Mouse (Mus musculus): Measurements from ENCODE around the gene Slc23a4. TPM values are rescaled to one million over a fixed set of nuclear protein-coding genes. Genes with fewer than 3 reads are reported as not detected.

Gene Slc23a4
- total and polyA plus RNA-seq, 3 experiments, result 6.2 to 10.2 TPM; not detected in 1

DNA sequence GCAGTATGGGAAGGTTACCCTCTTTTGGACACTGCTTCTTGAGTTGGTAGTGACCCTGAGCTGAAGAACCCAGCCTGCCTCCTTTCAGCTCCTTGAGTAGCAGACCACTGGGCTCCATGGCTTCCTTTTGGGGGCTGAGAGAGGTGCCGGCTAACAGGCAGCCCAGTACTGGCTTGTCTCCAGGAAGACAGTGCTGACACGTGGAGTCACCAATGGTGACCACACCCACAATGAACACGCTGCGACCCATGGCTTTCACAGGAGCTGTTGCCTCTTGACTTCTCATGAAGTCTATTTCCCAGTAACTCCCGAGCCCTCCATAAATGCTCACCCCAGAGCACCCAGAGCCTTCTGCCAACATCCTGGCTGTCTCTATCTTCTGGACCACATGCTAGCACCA, 6.5 kb upstream of the Slc23a4 start:
- Histone ChIP-seq H3K4me3 (ENCODE audit: control insufficient read depth in 1 of 2, insufficient read depth in 1 of 2, low read depth in 2 of 2, low read length in 2 of 2) (peak overlapping the region; percentile 50 to 62), H3K27me3 (ENCODE audit: control insufficient read depth in 1 of 2, insufficient read depth in 2 of 2, low read length in 2 of 2) (no peaks in the 10 kb centered on the region), H3K27ac (ENCODE audit: control insufficient read depth, low read depth, low read length) (peak overlapping the region; percentile 63), H3K79me2 (ENCODE audit: control insufficient read depth, insufficient read depth, low read length, poor library complexity) (no peaks in the 10 kb centered on the region; the same call in 1 of the 2 replicates), H3K36me3 (ENCODE audit: control insufficient read depth in 1 of 2, insufficient read depth in 2 of 2, low read length in 2 of 2) (peaks cover 0 to 3% of the 10 kb centered on the region in 2 experiments; a peak in 2 of 4 replicates), H3K4me1 (ENCODE audit: control insufficient read depth in 1 of 2, insufficient read depth in 2 of 2, low read length in 2 of 2) (no peaks in the 10 kb centered on the region), H3K9ac (ENCODE audit: control insufficient read depth, low read depth, low read length, poor library complexity, severe bottlenecking) (peak overlapping the region; percentile 68), H3K9me3 (replicated peaks; ENCODE audit: insufficient read depth, low read length) (no peaks in the 10 kb centered on the region)
- TF ChIP-seq CHD1 (IDR thresholded peaks at IDR 0.05; ENCODE audit: low read depth, low read length) (no peak), GABPA (IDR thresholded peaks at IDR 0.05; ENCODE audit: low read depth, low read length) (no peak), SIN3A (IDR thresholded peaks at IDR 0.05; ENCODE audit: low read length) (peak; percentile 60), MXI1 (IDR thresholded peaks at IDR 0.05; ENCODE audit: low read depth, low read length) (peak; percentile 97), MYC (IDR thresholded peaks at IDR 0.05; ENCODE audit: low read depth, low read length) (peak; percentile 71), MAX (IDR thresholded peaks at IDR 0.05; ENCODE audit: low read length) (peak; percentile 94), JUND (IDR thresholded peaks at IDR 0.05; ENCODE audit: low read depth, low read length) (no peak)
- DNase-seq (ENCODE audit: low read depth, low spot score), result peak; percentile 82

DNA sequence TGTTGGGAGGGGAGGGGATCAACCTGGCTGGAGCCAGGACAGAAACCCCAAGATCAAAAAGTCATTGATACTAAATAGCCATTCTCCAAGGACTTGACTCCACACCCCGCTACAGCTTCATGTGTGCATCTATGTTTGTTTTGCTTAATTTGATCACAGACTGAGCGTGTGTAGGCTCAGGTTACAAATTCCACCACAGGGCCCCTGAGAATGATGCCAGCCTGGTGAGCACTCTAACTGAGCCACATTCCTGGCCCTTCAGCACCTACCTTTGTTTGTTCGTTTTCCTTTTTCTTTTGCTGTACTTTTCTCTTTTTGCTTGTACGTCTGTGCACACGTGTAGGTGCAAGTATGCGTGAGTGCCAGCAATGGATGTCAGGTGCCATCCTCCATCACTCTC, 1.1 kb upstream of the Slc23a4 start:
- Histone ChIP-seq H3K9ac (ENCODE audit: control insufficient read depth, low read depth, low read length, poor library complexity, severe bottlenecking) (no peak overlapping the region), H3K27me3 (ENCODE audit: control insufficient read depth in 1 of 2, insufficient read depth in 2 of 2, low read length in 2 of 2) (no peaks in the 10 kb centered on the region), H3K4me3 (ENCODE audit: control insufficient read depth in 1 of 2, insufficient read depth in 1 of 2, low read depth in 2 of 2, low read length in 2 of 2) (no peak overlapping the region), H3K9me3 (replicated peaks; ENCODE audit: insufficient read depth, low read length) (no peaks in the 10 kb centered on the region), H3K36me3 (ENCODE audit: control insufficient read depth in 1 of 2, insufficient read depth in 2 of 2, low read length in 2 of 2) (peaks cover 0 to 8% of the 10 kb centered on the region in 2 experiments; a peak in 2 of 4 replicates), H3K27ac (ENCODE audit: control insufficient read depth, low read depth, low read length) (no peak overlapping the region), H3K79me2 (ENCODE audit: control insufficient read depth, insufficient read depth, low read length, poor library complexity) (no peaks in the 10 kb centered on the region; the same call in 1 of the 2 replicates), H3K4me1 (ENCODE audit: control insufficient read depth in 1 of 2, insufficient read depth in 2 of 2, low read length in 2 of 2) (peaks cover 2 to 11% of the 10 kb centered on the region in 2 experiments; a peak in 2 of 4 replicates)
- DNase-seq (ENCODE audit: low read depth, low spot score), result no peak
- TF ChIP-seq GABPA (IDR thresholded peaks at IDR 0.05; ENCODE audit: low read depth, low read length), result no peak
- no peak for TF ChIP-seq RAD21 (IDR thresholded peaks at IDR 0.05; ENCODE audit: low read depth, low read length)
- TF ChIP-seq NELFE (IDR thresholded peaks at IDR 0.05; ENCODE audit: low read depth, low read length), result no peak
- no peak for TF ChIP-seq MEF2A (IDR thresholded peaks at IDR 0.05; ENCODE audit: extremely low read depth, insufficient replicate concordance, low read depth, low read length, poor library complexity, severe bottlenecking)
- no peak for TF ChIP-seq NRF1 (IDR thresholded peaks at IDR 0.05; ENCODE audit: insufficient read depth, low read depth, low read length, poor library complexity, severe bottlenecking)
- no peak for TF ChIP-seq JUND (IDR thresholded peaks at IDR 0.05; ENCODE audit: low read depth, low read length)
- no peak for TF ChIP-seq EP300 (IDR thresholded peaks at IDR 0.05; ENCODE audit: low read depth in 1 of 2, low read length in 2 of 2)
- no peak for TF ChIP-seq SMC3 (IDR thresholded peaks at IDR 0.05; ENCODE audit: low read depth, low read length)
- TF ChIP-seq POLR2AphosphoS2 (IDR thresholded peaks at IDR 0.05; ENCODE audit: low read length), result no peak
- no peak for TF ChIP-seq MYC (IDR thresholded peaks at IDR 0.05; ENCODE audit: low read depth, low read length)
- no peak for TF ChIP-seq MXI1 (IDR thresholded peaks at IDR 0.05; ENCODE audit: low read depth, low read length)
- TF ChIP-seq KAT2A (conservative IDR thresholded peaks at IDR 0.05; ENCODE audit: low read depth, low read length), result no peak
- no peak for TF ChIP-seq MAZ (IDR thresholded peaks at IDR 0.05; ENCODE audit: low read depth, low read length)
